Mouse (Mus musculus) forebrain, embryonic 14.5 days (tissue): ENCODE measurements around the gene Nrxn1. TPM values are rescaled to one million over a fixed set of nuclear protein-coding genes. Genes with fewer than 3 reads are reported as not detected.
A peak's percentile ranks its signal among the peaks of the same experiment; 100 is the strongest.
"Not testable (repeated sequence)": the region's sequence is repeated elsewhere in the genome, so short reads cannot be mapped to it uniquely, and the experiment has no call there.

Experiments
- ATAC-seq: fragments of 200-750 bp; cut with Nextera tagmentation; 2 replicates; pipeline ENCODE4 v1.8.0; 2017; ENCODE audit warnings: mild to moderate bottlenecking, moderate library complexity
- DNase-seq: peaks from one replicate; pipeline ENCODE4 v3.0.0-alpha.2; 2015; ENCODE audit warnings: low spot score
- H3K27ac ChIP-seq: fragments of 300-500 bp; sonication (generic); 2 replicates; pipeline ENCODE4 v1.5.1; 2014; ENCODE audit warnings: low read depth, mild to moderate bottlenecking, control low read depth, low read length, moderate library complexity
- H3K27me3 ChIP-seq: fragments of 300-500 bp; sonication (generic); replicated peaks from 2 replicates; pipeline ENCODE4 v1.6.1; 2014; ENCODE audit warnings: low read length, control low read depth, mixed read lengths; ENCODE audit not compliant: control insufficient read depth, insufficient read depth
- H3K36me3 ChIP-seq: fragments of 300-500 bp; sonication (generic); 2 replicates; pipeline ENCODE4 v1.6.1; 2014; ENCODE audit warnings: low read length, control low read depth; ENCODE audit not compliant: control insufficient read depth, insufficient read depth
- H3K4me1 ChIP-seq: fragments of 300-500 bp; sonication (generic); 2 replicates; pipeline ENCODE4 v1.6.1; 2014; ENCODE audit warnings: antibody characterized with exemption, low read length, control low read depth; ENCODE audit not compliant: control insufficient read depth, insufficient read depth
- H3K4me2 ChIP-seq: fragments of 300-500 bp; sonication (generic); 2 replicates; pipeline ENCODE4 v1.6.1; 2014; ENCODE audit warnings: mild to moderate bottlenecking, control low read depth, low read length
- H3K4me3 ChIP-seq: fragments of 300-500 bp; sonication (generic); 2 replicates; pipeline ENCODE4 v1.5.1; 2014; ENCODE audit warnings: low read depth, low read length, control low read depth
- H3K9ac ChIP-seq: fragments of 300-500 bp; sonication (generic); 2 replicates; pipeline ENCODE4 v1.6.1; 2014; ENCODE audit warnings: mild to moderate bottlenecking, low read length, control low read depth, moderate library complexity
- H3K9me3 ChIP-seq: fragments of 300-500 bp; sonication (generic); replicated peaks from 2 replicates; pipeline ENCODE4 v1.6.1; 2016; ENCODE audit warnings: low read length, control low read depth, mixed read lengths; ENCODE audit not compliant: control insufficient read depth
- WGBS: fragments of 180-500 bp; shearing (Covaris S2); extraction: QIAGEN DNeasy Blood & Tissue Kit; methylation state at CpG from one replicate; pipeline ENCODE4 v1.1.7; 2014; 5-methylcytosine and 5-hydroxymethylcytosine counted together
- polyA plus RNA-seq: library from polyadenylated mRNA; unstranded; fragments of >200 nt; fragmentation: Nextera tagmentation; extraction: Ambion mirVana; gene quantifications from 2 replicates; pipeline ENCODE4 v1.2.1, GENCODE M21; 2014

Nrxn1 gene
- polyA plus RNA-seq, 1 experiment from 2014 or later, result 69.8 TPM

- DNase-seq, result no peak
Measured at GRCm38 (mm10) chr17:90253451-90254131, 839.3 kb downstream of the Nrxn1 start.

GRCm38 (mm10) chr17:90252196-90252595, 840.7 kb downstream of the Nrxn1 start:
- ATAC-seq (no peak), DNase-seq (peak; percentile 41)
- WGBS, result 83% methylated on average over 1 of the region's 1 CpGs

More at GRCm38 (mm10) chr17:90253451-90254131, 839.3 kb downstream of the Nrxn1 start:
- H3K36me3 ChIP-seq, result no peaks in the 10 kb centered on the region
- 59% methylated on average over 5 of the region's 5 CpGs for WGBS
- H3K4me3 ChIP-seq, result no peak overlapping the region
- H3K4me2 ChIP-seq, result no peak overlapping the region
- H3K9me3 ChIP-seq, result no peaks in the 10 kb centered on the region
- H3K27ac ChIP-seq, result no peak overlapping the region
- H3K4me1 ChIP-seq, result peaks cover 3% of the 10 kb centered on the region; the same call in 1 of the 2 replicates
- ATAC-seq, result no peak
- H3K9ac ChIP-seq, result no peak overlapping the region
- H3K27me3 ChIP-seq, result no peaks in the 10 kb centered on the region

DNA sequence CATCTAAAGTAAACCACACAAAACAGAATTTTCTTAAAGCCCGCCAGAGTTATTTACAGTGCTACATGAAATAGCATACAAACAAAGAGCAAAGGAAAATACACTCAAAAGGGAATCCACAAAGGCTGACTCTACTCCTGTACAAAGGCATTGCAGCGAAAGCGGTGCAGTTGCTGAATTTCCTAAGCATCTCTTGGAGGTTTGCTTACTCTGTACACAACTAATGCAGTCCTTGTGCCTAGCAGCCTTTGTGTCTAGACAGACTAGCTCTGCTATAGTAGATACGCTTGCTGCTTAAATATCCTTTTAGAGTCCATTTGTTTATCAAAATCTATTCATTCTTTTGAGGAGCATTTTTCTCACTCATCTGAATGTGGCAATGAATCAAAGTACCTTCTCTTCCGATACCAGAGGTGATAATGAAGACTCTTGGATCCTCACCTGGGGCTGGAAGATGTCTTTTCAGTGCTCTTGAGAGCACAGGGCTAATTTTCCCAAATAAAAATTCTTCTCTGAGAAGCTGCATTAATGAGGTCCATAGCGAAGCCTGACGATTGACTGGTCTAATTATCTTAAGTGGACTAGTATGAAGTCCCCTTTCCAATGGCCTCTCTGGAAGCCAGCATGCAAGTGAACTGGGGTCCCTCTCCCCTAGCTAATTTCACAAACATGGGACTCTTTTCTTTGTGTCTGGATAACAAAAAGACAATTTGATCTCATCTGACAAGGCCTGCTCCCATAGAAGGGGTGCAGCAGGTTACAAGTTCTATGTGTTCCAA, 845.6 kb downstream of the Nrxn1 start:
- no peaks in the 10 kb centered on the region for H3K9me3 ChIP-seq
- H3K9ac ChIP-seq, result no peak overlapping the region
- H3K27ac ChIP-seq, result no peak overlapping the region; the same call in 1 of the 2 replicates
- no peaks in the 10 kb centered on the region for H3K36me3 ChIP-seq
- no peak overlapping the region for H3K4me3 ChIP-seq
- DNase-seq (peak; percentile 28), ATAC-seq (peak; percentile 60)
- no peaks in the 10 kb centered on the region for H3K27me3 ChIP-seq
- H3K4me2 ChIP-seq, result no peak overlapping the region
- 37% methylated on average over 7 of the region's 7 CpGs for WGBS
- peaks cover 6% of the 10 kb centered on the region; the same call in 1 of the 2 replicates for H3K4me1 ChIP-seq

More at GRCm38 (mm10) chr17:90252196-90252595, 840.7 kb downstream of the Nrxn1 start:
- no peak overlapping the region for H3K27ac ChIP-seq
- H3K4me3 ChIP-seq, result no peak overlapping the region
- no peaks in the 10 kb centered on the region for H3K9me3 ChIP-seq
- H3K27me3 ChIP-seq, result no peaks in the 10 kb centered on the region
- peaks cover 6% of the 10 kb centered on the region for H3K4me1 ChIP-seq
- H3K36me3 ChIP-seq, result no peaks in the 10 kb centered on the region
- H3K4me2 ChIP-seq, result no peak overlapping the region
- H3K9ac ChIP-seq, result no peak overlapping the region

- Histone ChIP-seq H3K4me3 (no peak overlapping the region), H3K4me2 (no peak overlapping the region), H3K27me3 (no peaks in the 10 kb centered on the region), H3K9ac (no peak overlapping the region), H3K9me3 (no peaks in the 10 kb centered on the region), H3K27ac (no peak overlapping the region), H3K4me1 (peaks cover 6% of the 10 kb centered on the region; the same call in 1 of the 2 replicates), H3K36me3 (no peaks in the 10 kb centered on the region)
- DNase-seq (no peak), ATAC-seq (no peak)
- 45% methylated on average over 2 of the region's 2 CpGs for WGBS
Measured at GRCm38 (mm10) chr17:90244339-90244738, 848.5 kb downstream of the Nrxn1 start.

DNA sequence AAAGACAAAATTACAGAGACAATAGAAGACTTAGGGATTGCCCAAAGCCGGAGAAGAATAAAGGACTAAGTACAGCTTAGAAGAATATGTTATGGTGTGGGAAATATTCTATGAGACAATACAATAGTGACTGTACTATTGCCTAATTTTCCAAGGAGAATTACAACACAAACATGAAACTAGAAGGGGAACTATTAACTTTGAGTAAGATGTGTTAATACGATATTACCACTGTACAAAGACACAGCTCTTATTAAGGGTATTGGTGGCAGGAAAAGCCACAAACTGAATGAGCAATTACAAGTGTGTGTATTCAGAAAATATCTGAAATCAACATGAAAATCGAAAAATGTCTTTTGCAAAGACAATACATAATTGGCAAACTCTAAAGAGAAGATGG, 853.9 kb downstream of the Nrxn1 start:
- WGBS, result 83% methylated on average over 3 of the region's 3 CpGs
- ATAC-seq (no peak), DNase-seq (no peak)
- Histone ChIP-seq H3K9ac (no peak overlapping the region), H3K4me2 (no peak overlapping the region), H3K9me3 (no peaks in the 10 kb centered on the region), H3K36me3 (no peaks in the 10 kb centered on the region), H3K4me3 (no peak overlapping the region), H3K27ac (no peak overlapping the region), H3K4me1 (no peaks in the 10 kb centered on the region), H3K27me3 (no peaks in the 10 kb centered on the region)

DNA sequence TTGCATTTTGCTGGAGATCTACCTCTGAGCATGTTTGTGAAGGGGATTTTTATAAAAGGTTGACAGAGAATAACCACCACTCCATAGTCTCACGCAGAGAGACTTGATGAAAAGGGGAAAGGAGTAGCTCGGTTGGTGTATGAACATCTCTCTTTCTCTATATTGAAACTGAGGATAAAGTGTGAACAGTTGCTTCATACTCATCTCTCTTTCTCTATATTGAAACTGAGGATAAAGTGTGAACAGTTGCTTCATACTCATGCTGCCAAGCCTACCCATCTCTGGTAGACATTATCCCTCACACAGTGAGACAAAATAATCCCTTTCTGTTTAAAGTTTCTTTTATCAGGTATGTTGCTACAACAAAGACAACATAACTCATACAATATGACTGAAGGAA, 854.4 kb downstream of the Nrxn1 start:
- no peaks in the 10 kb centered on the region for H3K36me3 ChIP-seq
- no peak overlapping the region for H3K4me2 ChIP-seq
- ATAC-seq, result no peak
- 88% methylated on average over 2 of the region's 2 CpGs for WGBS
- no peak overlapping the region for H3K27ac ChIP-seq
- H3K27me3 ChIP-seq, result no peaks in the 10 kb centered on the region
- no peak overlapping the region for H3K4me3 ChIP-seq
- H3K4me1 ChIP-seq, result no peaks in the 10 kb centered on the region
- no peak for DNase-seq
- no peaks in the 10 kb centered on the region for H3K9me3 ChIP-seq
- no peak overlapping the region for H3K9ac ChIP-seq

- ATAC-seq, result not testable (repeated sequence)
Measured at GRCm38 (mm10) chr17:90235674-90236073, 857.2 kb downstream of the Nrxn1 start.

DNA sequence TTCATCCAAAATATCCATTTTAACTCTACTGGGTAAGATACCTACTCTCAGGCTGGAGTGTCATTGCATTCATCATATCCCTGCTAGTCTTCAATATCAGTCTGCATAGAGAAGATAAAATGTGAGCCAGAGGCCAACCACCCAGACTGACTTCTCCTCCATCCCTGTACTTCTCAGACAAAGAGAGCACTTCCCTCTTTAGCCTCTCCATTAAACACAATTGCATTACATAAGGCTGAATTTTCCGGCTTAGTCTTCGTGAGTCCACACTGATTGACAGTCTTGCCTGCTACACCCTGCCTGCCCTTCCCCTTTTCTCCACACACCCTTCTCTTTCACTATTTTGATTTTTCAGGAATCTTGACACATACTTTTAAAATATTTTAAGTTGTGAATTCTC, 858.1 kb downstream of the Nrxn1 start:
- no peak for DNase-seq
- Histone ChIP-seq H3K36me3 (no peaks in the 10 kb centered on the region), H3K9ac (no peak overlapping the region), H3K4me3 (no peak overlapping the region), H3K4me1 (no peaks in the 10 kb centered on the region), H3K9me3 (no peaks in the 10 kb centered on the region), H3K4me2 (no peak overlapping the region), H3K27me3 (no peaks in the 10 kb centered on the region), H3K27ac (no peak overlapping the region)
- WGBS, result 81% methylated on average over 2 of the region's 2 CpGs
- ATAC-seq, result no peak

More at GRCm38 (mm10) chr17:90235674-90236073, 857.2 kb downstream of the Nrxn1 start:
- H3K27ac ChIP-seq, H3K4me3 ChIP-seq, H3K27me3 ChIP-seq, DNase-seq, H3K9ac ChIP-seq, H3K4me2 ChIP-seq, H3K36me3 ChIP-seq, H3K4me1 ChIP-seq, H3K9me3 ChIP-seq: not testable (repeated sequence)
- 84% methylated on average over 1 of the region's 1 CpGs for WGBS

GRCm38 (mm10) chr17:90208547-90208946, 884.3 kb downstream of the Nrxn1 start:
- H3K36me3 ChIP-seq, result no peaks in the 10 kb centered on the region
- H3K4me2 ChIP-seq, result no peak overlapping the region
- DNase-seq (peak; percentile 25), ATAC-seq (peak; percentile 42)
- H3K27ac ChIP-seq, result no peak overlapping the region
- H3K27me3 ChIP-seq, result no peaks in the 10 kb centered on the region
- H3K4me3 ChIP-seq, result no peak overlapping the region
- H3K4me1 ChIP-seq, result peaks cover 2% of the 10 kb centered on the region; the same call in 1 of the 2 replicates
- H3K9me3 ChIP-seq, result no peaks in the 10 kb centered on the region
- H3K9ac ChIP-seq, result no peak overlapping the region
